Mouse (Mus musculus): ENCODE measurements around the gene Gnat1.

Gnat1 gene

DNA sequence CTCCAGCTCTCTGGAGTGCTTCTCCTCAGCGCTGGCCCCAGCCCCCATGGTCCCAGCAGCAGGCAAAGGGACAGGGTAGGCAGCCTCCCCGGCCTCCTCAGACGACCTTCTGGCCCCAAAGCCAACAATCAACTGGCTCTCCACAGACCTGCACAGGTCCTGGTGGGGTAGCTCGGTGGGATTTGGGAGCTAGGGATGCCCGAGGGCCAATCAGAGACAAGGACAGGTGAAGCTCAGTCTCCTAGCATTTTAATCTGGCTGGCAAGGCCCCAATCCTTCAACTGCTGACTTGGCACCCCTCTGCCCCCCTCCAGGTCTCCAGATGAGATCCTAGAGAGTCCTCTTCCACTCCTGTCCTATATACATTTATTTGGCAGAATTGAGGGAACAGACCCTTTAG, at the start of gene Gnat1:
Gene Gnat1 (minus strand): TSS at position 212 of the 400 bp plus-strand sequence.
- DNase-seq (ENCODE audit: low read depth, low spot score), result no peak

DNA sequence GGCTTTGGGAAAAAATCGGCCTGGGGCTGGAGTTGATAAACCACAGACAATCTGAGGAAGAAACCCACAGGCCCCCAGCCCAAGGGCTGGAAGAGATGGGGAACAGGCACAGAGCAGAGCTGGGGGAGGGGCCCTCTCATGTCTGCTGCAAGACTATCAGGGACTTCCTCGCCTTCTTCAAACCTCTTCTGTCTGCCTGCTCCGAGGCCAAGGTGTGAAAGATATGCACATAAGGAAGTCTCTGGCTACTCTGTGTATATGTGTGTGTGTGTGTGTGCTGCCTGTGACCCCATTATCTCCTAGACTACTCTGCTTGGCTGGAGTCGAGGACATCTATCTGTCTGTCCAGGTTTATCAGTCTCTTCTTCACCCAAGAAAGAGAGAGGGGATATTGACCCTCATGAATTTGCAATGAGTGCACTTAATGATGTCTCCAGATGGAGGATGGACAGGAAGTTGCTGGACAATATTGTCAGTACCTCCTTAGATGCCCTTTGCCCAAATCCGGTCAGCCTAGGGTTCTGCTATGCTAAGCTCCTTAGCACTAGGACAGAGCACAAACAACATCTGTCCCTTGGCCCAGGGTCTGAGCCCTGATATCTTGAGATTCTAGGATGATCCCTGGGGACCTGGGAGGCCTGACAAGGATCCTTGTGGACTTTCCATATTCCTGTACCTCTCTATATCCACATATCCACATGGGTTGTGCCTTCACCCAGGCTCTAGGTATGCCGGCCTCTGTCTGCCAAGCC, 49.6 kb upstream of the Gnat1 start:
- no peak for DNase-seq (ENCODE audit: low read depth, low spot score)

DNA sequence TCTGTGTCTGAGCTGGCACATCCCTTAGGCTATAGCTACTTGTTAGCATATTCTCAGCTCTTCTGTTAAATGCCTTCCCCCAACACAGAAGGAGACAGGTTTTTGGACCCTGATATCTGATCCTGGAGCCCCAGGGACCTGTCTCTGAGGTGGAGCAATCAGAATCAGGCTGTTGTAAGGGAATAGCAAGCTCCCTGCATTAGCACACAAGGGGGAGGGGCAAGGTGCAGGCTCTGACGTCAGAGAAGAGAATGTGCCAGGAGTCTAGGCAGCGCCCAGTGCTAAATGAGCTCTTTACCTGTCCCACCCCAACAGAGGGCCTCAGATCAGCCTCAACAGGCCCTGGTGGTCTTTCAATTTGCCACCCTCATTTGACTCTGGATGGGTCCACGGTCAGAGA, 47.5 kb upstream of the Gnat1 start:
- no peak for DNase-seq (ENCODE audit: low read depth, low spot score)

DNA sequence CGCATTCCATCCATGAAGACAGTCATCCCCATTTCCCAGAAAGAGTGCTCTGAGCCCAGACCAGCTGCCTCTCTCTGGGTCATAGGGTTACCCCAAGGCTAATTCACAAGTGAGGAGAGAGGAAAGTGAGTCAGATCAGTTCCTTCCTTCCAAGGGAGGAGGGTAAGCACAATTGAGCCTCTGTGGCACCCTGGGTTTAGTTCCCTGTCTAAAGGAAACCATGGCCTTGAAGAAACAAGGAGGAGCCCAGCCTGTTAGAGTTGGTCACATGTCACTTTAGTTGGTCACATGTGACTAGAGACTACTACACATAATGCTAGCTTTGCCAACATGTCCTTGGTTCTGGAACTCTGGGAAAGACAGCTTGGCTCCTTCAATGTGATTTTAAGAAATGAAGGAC, 45.3 kb upstream of the Gnat1 start:
- DNase-seq (ENCODE audit: low read depth, low spot score), result no peak

- DNase-seq (ENCODE audit: low read depth, low spot score), result no peak
Measured at GRCm38 (mm10) chr9:107723794-107724531, 44.5 kb upstream of the Gnat1 start.

- no peak for DNase-seq (ENCODE audit: low read depth, low spot score)
Measured at GRCm38 (mm10) chr9:107723292-107723691, 43.8 kb upstream of the Gnat1 start.

DNA sequence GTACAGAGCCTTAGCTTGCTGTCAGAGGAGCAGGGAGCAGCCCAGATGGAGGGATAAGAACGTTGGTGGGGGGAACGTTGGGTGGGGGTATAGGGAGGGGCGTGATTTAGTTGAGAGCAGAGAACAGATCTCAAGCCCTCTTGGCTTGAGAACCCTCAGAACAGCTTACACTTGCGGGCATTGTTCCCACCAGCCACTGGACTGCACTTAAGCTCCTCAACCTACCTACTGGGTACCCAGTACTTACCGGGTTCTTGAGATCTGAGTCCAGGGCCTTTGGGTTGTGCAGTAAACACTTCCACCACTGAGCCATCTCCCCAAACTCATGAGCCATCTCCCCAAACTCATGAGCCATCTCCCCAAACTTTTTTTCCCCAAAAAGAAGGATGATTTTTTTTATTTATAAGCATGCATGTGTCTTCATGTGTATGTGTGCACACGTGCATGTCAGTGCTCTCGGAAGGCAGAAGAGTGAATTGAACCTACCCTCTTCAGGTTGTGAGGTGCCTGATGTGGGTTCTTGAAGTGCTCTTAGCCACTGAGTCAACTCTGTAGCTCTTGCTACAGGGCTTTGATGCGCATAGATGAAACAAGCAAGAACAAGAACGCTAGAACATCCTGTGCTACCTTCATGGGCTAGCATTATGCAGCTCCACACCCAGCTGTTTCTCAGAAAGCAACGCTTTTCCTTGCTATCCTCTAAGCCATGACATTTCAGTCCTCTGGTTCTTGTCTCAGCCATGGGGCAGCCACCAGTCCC, 39.4 kb upstream of the Gnat1 start:
- no peak for DNase-seq (ENCODE audit: low read depth, low spot score)

- no peak for DNase-seq (ENCODE audit: low read depth, low spot score)
Measured at GRCm38 (mm10) chr9:107716951-107717350, 37.4 kb upstream of the Gnat1 start.

- no peak for DNase-seq (ENCODE audit: low read depth, low spot score)
Measured at GRCm38 (mm10) chr9:107715632-107716031, 36.1 kb upstream of the Gnat1 start.

GRCm38 (mm10) chr9:107714221-107714952, 34.9 kb upstream of the Gnat1 start:
- no peak for DNase-seq (ENCODE audit: low read depth, low spot score)

- DNase-seq (ENCODE audit: low read depth, low spot score), result peak; percentile 84
Measured at GRCm38 (mm10) chr9:107709697-107710483, 30.4 kb upstream of the Gnat1 start, which contains the start of gene Sema3f. Gene Sema3f, minus strand, starts transcription at chr9:107710475.

- DNase-seq (ENCODE audit: low read depth, low spot score), result no peak
Measured at GRCm38 (mm10) chr9:107709096-107709696, 29.7 kb upstream of the Gnat1 start.

DNA sequence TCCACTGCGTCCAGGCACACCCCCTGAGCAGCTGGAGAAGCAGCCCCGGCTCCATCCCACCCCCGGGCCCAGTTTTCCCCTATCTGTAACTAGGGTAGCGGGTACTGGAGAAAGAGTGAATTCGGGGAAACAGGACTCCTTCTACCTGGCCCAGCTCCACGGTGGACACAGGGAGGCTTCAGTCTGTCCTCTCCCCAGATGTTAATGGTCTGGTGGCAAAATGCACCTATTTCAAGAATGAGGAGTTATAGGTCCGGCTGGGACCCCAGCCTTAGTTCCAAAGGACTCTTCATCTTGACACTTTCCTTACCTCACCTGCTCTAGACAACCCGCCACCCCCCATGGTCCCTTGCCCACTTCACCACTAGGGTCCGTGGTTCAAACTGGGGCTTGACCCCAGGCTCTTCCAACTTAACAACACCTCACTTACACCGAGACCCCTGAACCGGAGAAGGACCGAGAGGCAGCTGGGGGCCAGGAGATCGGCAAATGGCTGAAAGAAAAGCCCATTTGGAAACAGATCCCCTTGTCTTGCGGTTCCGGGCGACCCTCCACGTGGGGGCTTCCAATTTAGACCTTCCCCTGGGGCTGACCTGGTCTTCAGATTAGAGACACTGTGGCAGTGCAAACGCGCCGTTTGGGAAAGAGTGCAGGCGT, 29.1 kb upstream of the Gnat1 start:
- DNase-seq (ENCODE audit: low read depth, low spot score), result no peak

DNA sequence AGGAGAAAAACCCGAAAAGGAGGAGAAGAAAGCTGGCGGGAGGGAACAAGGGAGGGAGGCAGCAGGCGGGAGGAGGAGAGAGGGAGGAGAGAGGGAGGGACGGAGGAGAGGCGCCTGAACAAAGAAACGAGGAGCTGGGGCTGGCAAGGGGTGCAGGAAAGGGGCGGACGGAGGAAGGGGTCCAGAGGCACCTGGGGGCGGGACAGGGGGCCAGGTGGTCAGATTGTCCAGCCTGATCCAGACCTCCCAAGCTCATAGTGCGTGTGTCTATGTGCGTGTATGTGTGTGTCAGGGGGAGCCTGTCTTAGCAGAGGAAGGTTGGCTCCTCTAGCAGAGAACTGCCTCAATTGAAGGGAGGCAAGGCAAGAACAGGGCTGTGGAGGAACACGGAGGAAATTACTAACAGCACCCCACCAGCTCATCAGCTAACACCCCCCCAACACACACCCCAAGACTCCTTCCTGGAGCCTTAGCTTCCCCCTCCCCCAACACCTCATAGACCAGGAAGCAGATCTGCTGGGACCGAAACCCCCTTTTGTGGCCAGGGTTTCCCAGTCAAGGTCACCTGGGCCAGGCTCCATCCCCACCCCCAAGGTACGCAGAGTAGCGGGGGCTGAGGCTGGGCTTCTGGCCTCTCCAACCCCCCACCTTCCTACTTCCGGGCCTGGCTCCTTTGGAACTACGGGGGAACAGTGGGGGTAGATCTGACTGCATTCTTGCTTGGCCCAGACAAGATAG, 28.4 kb upstream of the Gnat1 start:
- DNase-seq (ENCODE audit: low read depth, low spot score), result no peak

GRCm38 (mm10) chr9:107706781-107707211, 27.3 kb upstream of the Gnat1 start:
- DNase-seq (ENCODE audit: low read depth, low spot score), result no peak

DNA sequence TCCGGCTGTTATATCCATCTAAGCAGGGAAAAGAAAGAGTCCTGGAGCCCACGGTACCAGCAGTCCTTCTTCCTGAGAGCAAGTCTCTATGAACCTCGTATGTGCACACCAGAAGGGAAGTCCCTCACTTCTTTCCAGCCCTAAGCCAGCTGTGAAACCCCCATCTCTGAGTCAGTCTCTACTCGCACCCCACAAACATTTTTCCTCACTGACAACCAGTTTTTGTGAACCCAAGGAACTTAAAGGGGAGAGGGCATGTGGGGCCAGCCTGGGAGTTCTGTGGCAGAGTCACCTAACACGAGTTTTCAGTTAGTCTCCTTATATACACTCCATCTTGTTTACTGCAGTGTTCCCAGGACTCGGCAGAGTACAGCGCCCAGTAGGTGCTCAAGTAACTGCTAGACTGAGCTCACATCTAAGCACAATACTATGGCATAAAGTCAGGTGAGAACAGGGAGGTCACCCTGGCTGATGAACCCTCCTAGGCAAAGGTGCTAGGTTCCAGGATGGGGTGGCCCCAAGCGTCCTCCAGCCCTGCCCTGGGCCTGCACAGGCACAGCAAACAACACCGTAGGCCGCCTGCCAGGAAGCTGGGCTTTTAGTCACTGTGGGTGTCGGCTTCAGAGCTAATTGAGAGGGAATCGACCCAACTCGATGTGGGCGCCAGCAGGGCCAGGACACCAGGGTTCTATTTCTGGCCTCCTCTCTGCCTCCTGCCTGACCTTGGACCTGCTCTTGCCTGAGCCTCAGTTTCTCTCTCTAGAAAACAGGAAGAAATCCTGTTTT, 24.0 kb upstream of the Gnat1 start:
- DNase-seq (ENCODE audit: low read depth, low spot score), result no peak

DNA sequence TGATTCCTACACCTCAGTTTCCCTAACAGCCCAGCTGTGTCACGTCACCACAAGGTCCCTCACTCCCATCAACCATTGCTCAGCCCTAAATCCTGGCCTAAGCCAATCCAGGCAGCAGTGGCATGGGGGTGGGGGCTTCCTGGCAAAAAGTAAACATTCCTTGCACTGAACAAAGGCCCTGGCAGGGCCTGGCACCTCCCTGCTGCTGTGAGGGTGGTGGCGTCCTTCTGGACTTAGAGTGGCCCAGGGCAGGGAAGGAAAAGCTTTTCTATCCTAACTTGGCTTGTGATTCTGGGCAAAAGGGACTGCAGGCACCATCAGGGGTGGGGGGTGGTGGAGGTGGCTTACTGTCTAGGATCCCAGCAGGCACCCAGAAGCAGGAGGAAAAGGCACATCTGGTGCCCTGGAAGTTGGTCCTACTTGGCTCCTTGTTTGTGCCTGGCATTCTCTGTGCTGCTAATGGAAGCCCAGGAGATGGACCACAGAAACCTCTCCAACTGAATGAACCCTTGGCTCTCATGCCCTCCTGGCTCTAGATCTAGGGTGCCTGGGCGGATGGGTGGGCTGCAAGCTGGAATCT, 23.2 kb upstream of the Gnat1 start:
- DNase-seq (ENCODE audit: low read depth, low spot score), result no peak

- no peak for DNase-seq (ENCODE audit: low read depth, low spot score)
Measured at GRCm38 (mm10) chr9:107701594-107701993, 22.1 kb upstream of the Gnat1 start.

Measured in A20 (cell line).